Mouse (Mus musculus) liver, postnatal 0 days (tissue): Measurements from ENCODE around the gene Fam162a.

Experiments used
- CTCF ChIP-seq: sonication (generic); IDR thresholded peaks from 2 replicates; pipeline ENCODE4 v1.5.1; 2016; ENCODE audit warnings: antibody characterized with exemption, low read depth
- EP300 ChIP-seq: IDR thresholded peaks from 2 replicates; pipeline ENCODE4 v1.6.1; 2016; ENCODE audit warnings: antibody characterized with exemption, low read depth, mild to moderate bottlenecking

GRCm38 (mm10) chr16:36067694-36068093 lies 3.7 kb downstream of the Fam162a start:
- TF ChIP-seq CTCF (0 out of 2 replicates have a peak, but pooled peaks have one; percentile 3), EP300 (no peak)
